Comparison of ENCODE assay signal across 10 mouse cellular contexts in the genomic region with DNA sequence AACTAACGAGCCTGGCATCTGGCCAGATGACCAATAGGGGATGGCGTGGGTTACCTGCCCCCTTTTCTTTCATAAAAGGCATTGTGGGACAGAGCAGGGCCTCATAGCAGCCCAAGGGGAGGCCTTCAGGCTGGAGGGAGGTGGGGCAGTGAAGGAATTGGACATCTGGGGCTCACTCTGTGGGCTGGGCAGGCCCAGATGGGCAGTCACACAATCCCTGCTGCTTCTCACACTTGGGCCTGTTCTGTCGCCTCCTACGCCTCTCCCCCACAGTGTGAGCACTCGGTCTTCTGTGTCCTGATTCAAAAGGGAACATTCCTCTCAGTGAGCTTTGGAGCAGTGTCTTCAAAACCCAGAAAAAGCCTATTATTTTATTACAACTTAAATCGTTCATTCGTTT. TPM values are rescaled to one million over a fixed set of nuclear protein-coding genes. Genes with fewer than 3 reads are reported as not detected.
DNase-seq lines count a peak whose midpoint lies in the region; ATAC-seq and TF ChIP-seq lines count a peak whose summit lies in the region.
"Had no signal": no experiment of that assay in that cellular context is flagged by ENCODE, and none has a peak within 500 bp of the region (broad histone marks: within the 10 kb centered on the region; RNA-seq: fewer than 3 reads in every experiment).

No protein-coding gene starts in this region.

- no peak overlapping the region for H3K4me3 ChIP-seq in kidney, postnatal 0 days (replicated peaks; ENCODE audit: low read depth, low read length)
- no peak overlapping the region for H3K4me3 ChIP-seq in hindbrain, embryonic 12.5 days
- H3K4me3 ChIP-seq in limb, embryonic 13.5 days, result no peak overlapping the region
- H3K4me3 ChIP-seq: erythroblast, embryonic 14.5 days had no signal

- no peak overlapping the region for H3K9ac ChIP-seq in kidney, postnatal 0 days (ENCODE audit: low read depth, low read length)
- no peak overlapping the region for H3K9ac ChIP-seq in hindbrain, embryonic 12.5 days
- no peak overlapping the region for H3K9ac ChIP-seq in limb, embryonic 13.5 days

- H3K4me2 ChIP-seq in kidney, postnatal 0 days (ENCODE audit: low read length), result peak overlapping the region; percentile 21
- H3K4me2 ChIP-seq in hindbrain, embryonic 12.5 days (replicated peaks), result no peak overlapping the region
- 0 out of 2 replicates have a peak overlapping the region, but pooled peaks have one; percentile 3 for H3K4me2 ChIP-seq in limb, embryonic 13.5 days (replicated peaks)

- H3K27me3 ChIP-seq in kidney, postnatal 0 days (ENCODE audit: insufficient read depth, low read length), result no peaks in the 10 kb centered on the region
- H3K27me3 ChIP-seq in hindbrain, embryonic 12.5 days, result no peaks in the 10 kb centered on the region
- no peaks in the 10 kb centered on the region for H3K27me3 ChIP-seq in limb, embryonic 13.5 days

- no peaks in the 10 kb centered on the region for H3K9me3 ChIP-seq in kidney, postnatal 0 days (replicated peaks; ENCODE audit: low read length)
- H3K9me3 ChIP-seq in hindbrain, embryonic 12.5 days (replicated peaks), result no peaks in the 10 kb centered on the region
- no peaks in the 10 kb centered on the region for H3K9me3 ChIP-seq in limb, embryonic 13.5 days

- peak overlapping the region; percentile 42; the same call in 1 of the 2 replicates for H3K27ac ChIP-seq in kidney, postnatal 0 days
- H3K27ac ChIP-seq in hindbrain, embryonic 12.5 days, result no peak overlapping the region
- no peak overlapping the region for H3K27ac ChIP-seq in limb, embryonic 13.5 days

- no peak for TF ChIP-seq CTCF in kidney, postnatal 0 days (IDR thresholded peaks at IDR 0.05; ENCODE audit: low read depth)

- WGBS in kidney, postnatal 0 days, result 35% methylated on average over 7 of the region's 7 CpGs
- WGBS in hindbrain, embryonic 12.5 days, result 39% methylated on average over 7 of the region's 7 CpGs
- 30% methylated on average over 7 of the region's 7 CpGs for WGBS in limb, embryonic 13.5 days

- peaks cover 8% of the 10 kb centered on the region; the same call in 1 of the 2 replicates for H3K4me1 ChIP-seq in kidney, postnatal 0 days (replicated peaks; ENCODE audit: insufficient read depth, low read length)
- peaks cover 17% of the 10 kb centered on the region for H3K4me1 ChIP-seq in hindbrain, embryonic 12.5 days
- H3K4me1 ChIP-seq in limb, embryonic 13.5 days, result peaks cover 26% of the 10 kb centered on the region

- H3K36me3 ChIP-seq in kidney, postnatal 0 days (ENCODE audit: insufficient read depth, low read length), result no peaks in the 10 kb centered on the region
- no peaks in the 10 kb centered on the region for H3K36me3 ChIP-seq in hindbrain, embryonic 12.5 days
- no peaks in the 10 kb centered on the region for H3K36me3 ChIP-seq in limb, embryonic 13.5 days

- DNase-seq in kidney, postnatal 0 days (ENCODE audit: low spot score), result peak; percentile 82
- DNase-seq in kidney, adult 18-20 months, result no peak
- DNase-seq in cerebellum, postnatal 10 days, result peak; percentile 43 to 47
- DNase-seq in gastrocnemius, postnatal 10 days, result no peak
- DNase-seq in adrenal gland, postnatal 36 days, result no peak
- DNase-seq in gastrocnemius, adult 8-10 months (ENCODE audit: low spot score in 2 of 2), result no peak

- peak; percentile 62 for ATAC-seq in kidney, postnatal 0 days (replicated peaks; ENCODE audit: low FRiP score, low read depth)
- peak; percentile 56; the same call in 1 of the 2 replicates for ATAC-seq in hindbrain, embryonic 12.5 days (ENCODE audit: low FRiP score)
- peak; percentile 67; the same call in 1 of the 2 replicates for ATAC-seq in limb, embryonic 13.5 days (ENCODE audit: low FRiP score, low read depth)

RNA-seq across cellular contexts. Expression of gene Ddo, which starts 8.5 kb away (rescaled TPM):
- polyA plus RNA-seq in kidney, postnatal 0 days (2015; fragmentation: Nextera tagmentation; extraction: Ambion mirVana), result 3.2 and 3.6 TPM in 2 replicates
- 0.67 and 1.0 TPM in 2 replicates for polyA plus RNA-seq in hindbrain, embryonic 12.5 days (2016; fragmentation: Nextera tagmentation; extraction: Ambion mirVana)
- 0.13 and 0.31 TPM in 2 replicates for polyA plus RNA-seq in limb, embryonic 13.5 days (2015; fragmentation: Nextera tagmentation; extraction: Ambion mirVana)
- 10 to 100 TPM; 22.3 to 25.7 TPM for total RNA-seq in gastrocnemius, postnatal 10 days (2021)
- total RNA-seq in adrenal gland, postnatal 36 days (2021), result 10 to 100 TPM; 10.7 to 11.8 TPM
- 10 to 100 TPM; 18.4 to 26.4 (median 23.0) TPM for total RNA-seq in gastrocnemius, adult 8-10 months (2022)
- total RNA-seq: MEL had no signal
- polyA plus RNA-seq: erythroblast, embryonic 14.5 days had no signal

RNA-seq across cellular contexts. Expression of gene Mettl24, which starts 44.8 kb away (rescaled TPM):
- polyA plus RNA-seq in kidney, postnatal 0 days (2015; fragmentation: Nextera tagmentation; extraction: Ambion mirVana), result 3.5 and 3.9 TPM in 2 replicates
- polyA plus RNA-seq in hindbrain, embryonic 12.5 days (2016; fragmentation: Nextera tagmentation; extraction: Ambion mirVana), result 0.39 and 0.59 TPM in 2 replicates
- 1.3 and 1.6 TPM in 2 replicates for polyA plus RNA-seq in limb, embryonic 13.5 days (2015; fragmentation: Nextera tagmentation; extraction: Ambion mirVana)
- total RNA-seq in gastrocnemius, postnatal 10 days (2021), result 1 to 10 TPM; 1.1 to 2.2 TPM
- 1 to 10 TPM; 7.8 to 8.5 TPM for total RNA-seq in adrenal gland, postnatal 36 days (2021)
- 1 to 10 TPM in 1 of 4 experiments, under 1 TPM in 3; 0.53 to 1.3 (median 0.60) TPM for total RNA-seq in gastrocnemius, adult 8-10 months (2022)
- total RNA-seq: MEL had no signal
- polyA plus RNA-seq: erythroblast, embryonic 14.5 days had no signal

Comparison
In these comparisons a context has a peak if more than half of its experiments do, and no peak if none do; other contexts are left out.
1. DNase-seq: peak in kidney, postnatal 0 days (single experiment) and cerebellum, postnatal 10 days (2 of 2); none in kidney, adult 18-20 months (single experiment), gastrocnemius, postnatal 10 days (single experiment), adrenal gland, postnatal 36 days (0 of 2) and gastrocnemius, adult 8-10 months (0 of 2).
2. Peak in every context shown above with its lines, with median percentiles within 50 percentile points of each other: ATAC-seq.